Mouse (Mus musculus) G1E (cell line): ENCODE results near the gene Fam71e1.

Experiments used
- CTCF ChIP-seq: IDR thresholded peaks from 2 replicates; pipeline ENCODE4 v1.5.1; 2012; ENCODE audit warnings: low read depth, low read length, inconsistent platforms, mixed read lengths
- GATA1 ChIP-seq: IDR thresholded peaks from 2 replicates; pipeline ENCODE4 v1.6.1; 2012; ENCODE audit warnings: borderline replicate concordance, low read length, inconsistent platforms, mixed read lengths
- TAL1 ChIP-seq: conservative IDR thresholded peaks from 2 replicates; pipeline ENCODE4 v1.6.1; 2012; ENCODE audit warnings: low read depth, low read length, inconsistent platforms, mixed read lengths

DNA sequence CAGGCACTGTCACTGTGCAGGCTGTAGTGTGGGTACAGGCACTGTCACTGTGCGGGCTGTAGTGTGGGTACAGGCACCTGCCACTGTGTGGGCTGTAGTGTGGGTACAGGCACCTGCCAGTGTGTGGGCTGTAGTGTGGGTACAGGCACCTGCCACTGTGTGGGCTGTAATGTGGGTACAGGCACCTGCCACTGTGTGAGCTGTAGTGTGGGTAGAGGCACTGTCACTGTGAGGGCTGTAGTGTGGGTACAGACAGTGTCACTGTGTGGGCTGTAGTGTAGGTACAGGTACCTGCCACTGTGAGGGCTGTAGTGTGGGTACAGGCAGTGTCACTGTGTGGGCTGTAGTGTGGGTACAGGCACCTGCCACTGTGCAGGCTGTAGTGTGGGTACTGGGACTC, 12.3 kb upstream of the Fam71e1 start:
- TF ChIP-seq CTCF (no peak), GATA1 (no peak), TAL1 (no peak)
